Mouse (Mus musculus) embryonic facial prominence, embryonic 14.5 days (tissue): ENCODE results near the gene Stk40. TPM values are rescaled to one million over a fixed set of nuclear protein-coding genes. Genes with fewer than 3 reads are reported as not detected.

ENCODE experiments used
- ATAC-seq: fragments of 200-750 bp; cut with Nextera tagmentation; 2 replicates; pipeline ENCODE4 v1.8.0; 2017; ENCODE audit warnings: low read depth, moderate number of reproducible peaks, moderate TSS enrichment
- DNase-seq: peaks from one replicate; pipeline ENCODE4 v3.0.0-alpha.2; 2015; ENCODE audit warnings: low spot score
- H3K27ac ChIP-seq: fragments of 300-500 bp; sonication (generic); replicated peaks from 2 replicates; pipeline ENCODE4 v1.5.1; 2014; ENCODE audit warnings: low read depth, mild to moderate bottlenecking, low read length, moderate library complexity
- H3K27me3 ChIP-seq: fragments of 300-500 bp; sonication (generic); replicated peaks from 2 replicates; pipeline ENCODE4 v1.6.1; 2014; ENCODE audit warnings: low read length; ENCODE audit not compliant: control insufficient read depth, insufficient read depth
- H3K36me3 ChIP-seq: fragments of 300-500 bp; sonication (generic); 2 replicates; pipeline ENCODE4 v1.6.1; 2014; ENCODE audit warnings: low read length, mixed read lengths; ENCODE audit not compliant: control insufficient read depth, insufficient read depth
- H3K4me1 ChIP-seq: fragments of 300-500 bp; sonication (generic); 2 replicates; pipeline ENCODE4 v1.6.1; 2014; ENCODE audit warnings: antibody characterized with exemption, low read length; ENCODE audit not compliant: control insufficient read depth, insufficient read depth
- H3K4me2 ChIP-seq: fragments of 300-500 bp; sonication (generic); 2 replicates; pipeline ENCODE4 v1.6.1; 2014; ENCODE audit warnings: low read depth, mild to moderate bottlenecking, low read length, moderate library complexity, mixed read lengths
- H3K4me3 ChIP-seq: fragments of 300-500 bp; sonication (generic); 2 replicates; pipeline ENCODE4 v1.5.1; 2014; ENCODE audit warnings: low read depth, mild to moderate bottlenecking, low read length
- H3K9ac ChIP-seq: fragments of 300-500 bp; sonication (generic); 2 replicates; pipeline ENCODE4 v1.6.1; 2014; ENCODE audit warnings: low read depth, mild to moderate bottlenecking, low read length, moderate library complexity, mixed read lengths
- H3K9me3 ChIP-seq: fragments of 300-500 bp; sonication (generic); 2 replicates; pipeline ENCODE4 v1.6.1; 2016; ENCODE audit warnings: low read length; ENCODE audit not compliant: control insufficient read depth
- WGBS: fragments of 180-500 bp; shearing (Covaris S2); extraction: QIAGEN DNeasy Blood & Tissue Kit; methylation state at CpG from one replicate; pipeline ENCODE4 v1.1.7; 2014; 5-methylcytosine and 5-hydroxymethylcytosine counted together
- polyA plus RNA-seq: library from polyadenylated mRNA; unstranded; fragments of >200 nt; fragmentation: Nextera tagmentation; extraction: Ambion mirVana; gene quantifications from 2 replicates; pipeline ENCODE4 v1.2.1, GENCODE M21; 2014

Gene Stk40
- polyA plus RNA-seq, 1 experiment from 2014 or later, result 26.8 TPM

DNA sequence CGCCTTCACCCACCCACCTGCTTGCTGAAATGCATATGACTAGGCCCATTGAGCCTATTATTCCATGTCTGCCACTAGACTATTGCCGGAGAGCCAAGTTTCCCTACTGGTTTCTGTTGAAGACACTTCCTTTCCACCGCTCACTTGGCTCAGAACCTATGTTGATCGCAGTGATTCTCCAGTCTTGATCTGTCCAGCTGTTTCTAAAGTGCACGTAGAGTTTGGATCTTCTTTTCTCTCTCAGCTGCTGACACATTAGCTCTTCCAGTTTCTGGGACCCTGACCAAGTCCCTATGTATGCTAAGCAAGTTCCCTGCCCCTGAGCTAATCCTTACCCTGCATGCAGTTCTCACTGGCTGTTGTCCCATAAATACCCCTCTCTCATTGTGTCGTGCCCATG is 25.9 kb upstream of the Stk40 start:
- ATAC-seq (no peak), DNase-seq (no peak)
- Histone ChIP-seq H3K27ac (no peak overlapping the region), H3K9me3 (no peaks in the 10 kb centered on the region), H3K4me3 (no peak overlapping the region), H3K27me3 (no peaks in the 10 kb centered on the region), H3K4me2 (no peak overlapping the region), H3K9ac (no peak overlapping the region), H3K36me3 (peaks cover 11% of the 10 kb centered on the region; the same call in 1 of the 2 replicates), H3K4me1 (no peaks in the 10 kb centered on the region)
- 77% methylated on average over 6 of the region's 6 CpGs for WGBS

DNA sequence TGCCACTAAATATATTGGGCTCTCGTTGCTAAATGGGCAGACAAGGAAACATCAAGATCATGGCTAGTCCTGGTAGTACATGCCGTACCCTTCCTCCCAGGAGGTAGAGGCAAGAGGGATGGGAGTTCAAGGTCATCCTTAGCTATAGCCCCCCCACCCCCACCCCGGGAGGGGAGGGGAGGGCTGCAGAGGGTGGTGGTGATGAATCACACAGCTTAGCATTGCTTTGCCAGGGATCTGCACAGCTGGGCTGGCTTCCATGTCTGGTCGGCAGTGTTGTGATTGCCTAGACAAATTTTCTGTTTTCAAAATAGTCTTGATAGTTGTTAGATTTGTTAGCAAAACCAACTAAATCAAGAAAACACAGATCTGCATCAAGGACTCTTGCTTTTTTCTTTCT is 24.5 kb upstream of the Stk40 start:
- no peaks in the 10 kb centered on the region for H3K9me3 ChIP-seq
- ATAC-seq (no peak), DNase-seq (no peak)
- H3K9ac ChIP-seq, result no peak overlapping the region
- 85% methylated on average over 4 of the region's 4 CpGs for WGBS
- no peaks in the 10 kb centered on the region for H3K4me1 ChIP-seq
- no peak overlapping the region for H3K27ac ChIP-seq
- H3K27me3 ChIP-seq, result no peaks in the 10 kb centered on the region
- H3K4me3 ChIP-seq, result no peak overlapping the region
- no peak overlapping the region for H3K4me2 ChIP-seq
- peaks cover 11% of the 10 kb centered on the region for H3K36me3 ChIP-seq

DNA sequence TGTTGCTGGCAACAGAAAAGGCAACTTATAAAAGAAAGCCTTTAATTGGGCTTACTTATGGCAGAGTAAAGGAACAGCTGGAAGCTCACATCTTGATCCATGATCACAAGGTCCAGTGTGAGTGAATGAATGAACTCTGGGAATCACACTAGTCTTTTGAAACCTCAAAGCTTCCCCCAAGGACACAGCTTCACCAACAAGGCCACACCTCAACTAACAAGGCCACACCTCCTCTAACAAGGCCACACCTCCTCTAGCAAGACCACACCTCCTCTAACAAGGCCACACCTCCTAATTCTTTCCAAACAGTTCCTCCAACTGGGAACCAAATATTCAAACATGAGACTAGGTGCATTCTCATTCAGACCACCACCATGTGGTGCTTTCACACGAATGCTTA is 22.2 kb upstream of the Stk40 start:
- 96% methylated on average over 1 of the region's 1 CpGs for WGBS

DNA sequence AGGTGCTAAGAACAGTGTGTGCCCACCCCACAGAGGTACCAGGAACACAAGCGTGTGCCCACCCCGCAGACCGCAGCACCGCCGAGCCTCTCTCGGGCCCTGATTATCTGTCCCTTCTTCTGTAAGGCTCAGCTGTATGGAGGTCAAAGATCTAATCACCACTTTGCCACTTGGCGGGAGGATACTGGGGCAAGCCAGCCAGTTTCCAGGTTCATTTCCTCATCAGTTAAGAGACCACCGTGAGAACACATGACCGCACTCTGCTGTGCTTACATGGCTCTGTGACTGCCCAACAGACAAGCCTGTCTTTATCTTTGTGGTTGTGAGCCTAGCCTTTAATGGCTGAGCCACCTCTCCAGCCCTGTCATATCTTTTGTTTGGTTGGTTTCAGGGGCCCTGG is 20.7 kb upstream of the Stk40 start:
- Histone ChIP-seq H3K4me2 (no peak overlapping the region), H3K27ac (no peak overlapping the region), H3K36me3 (peaks cover 11% of the 10 kb centered on the region), H3K4me1 (no peaks in the 10 kb centered on the region), H3K9me3 (no peaks in the 10 kb centered on the region), H3K4me3 (no peak overlapping the region), H3K27me3 (no peaks in the 10 kb centered on the region), H3K9ac (no peak overlapping the region)
- ATAC-seq (no peak), DNase-seq (no peak)
- WGBS, result 94% methylated on average over 9 of the region's 9 CpGs

More for the DNA sequence above, 22.2 kb upstream of the Stk40 start:
- DNase-seq (no peak), ATAC-seq (no peak)
- Histone ChIP-seq H3K9me3 (no peaks in the 10 kb centered on the region), H3K4me1 (no peaks in the 10 kb centered on the region), H3K36me3 (peaks cover 11% of the 10 kb centered on the region), H3K9ac (no peak overlapping the region), H3K27me3 (no peaks in the 10 kb centered on the region), H3K27ac (no peak overlapping the region), H3K4me3 (no peak overlapping the region), H3K4me2 (no peak overlapping the region)

DNA sequence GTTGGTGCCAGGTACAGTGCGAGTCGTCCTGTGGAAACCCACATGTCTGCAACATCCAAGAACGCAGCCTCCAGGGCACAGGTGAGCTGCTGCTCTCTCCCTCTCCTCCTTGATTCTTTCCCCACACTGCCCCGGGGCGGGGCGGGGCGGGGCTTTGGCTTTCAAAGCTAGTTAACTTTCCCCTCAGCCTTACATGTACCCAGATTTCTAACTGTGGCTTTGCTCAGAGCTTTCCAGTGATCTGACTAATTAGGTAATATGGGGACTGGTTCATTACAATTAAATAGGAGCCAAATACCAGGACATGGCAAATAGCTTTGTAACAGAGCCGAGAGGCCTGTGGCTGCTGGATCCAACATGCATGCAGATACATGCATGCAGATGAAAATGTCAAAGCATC is 19.4 kb upstream of the Stk40 start:
- Histone ChIP-seq H3K4me2 (no peak overlapping the region), H3K4me1 (no peaks in the 10 kb centered on the region), H3K27ac (no peak overlapping the region), H3K27me3 (no peaks in the 10 kb centered on the region), H3K9ac (no peak overlapping the region), H3K36me3 (peaks cover 11% of the 10 kb centered on the region), H3K4me3 (no peak overlapping the region), H3K9me3 (no peaks in the 10 kb centered on the region)
- ATAC-seq (no peak), DNase-seq (no peak)
- WGBS, result 58% methylated on average over 8 of the region's 8 CpGs

DNA sequence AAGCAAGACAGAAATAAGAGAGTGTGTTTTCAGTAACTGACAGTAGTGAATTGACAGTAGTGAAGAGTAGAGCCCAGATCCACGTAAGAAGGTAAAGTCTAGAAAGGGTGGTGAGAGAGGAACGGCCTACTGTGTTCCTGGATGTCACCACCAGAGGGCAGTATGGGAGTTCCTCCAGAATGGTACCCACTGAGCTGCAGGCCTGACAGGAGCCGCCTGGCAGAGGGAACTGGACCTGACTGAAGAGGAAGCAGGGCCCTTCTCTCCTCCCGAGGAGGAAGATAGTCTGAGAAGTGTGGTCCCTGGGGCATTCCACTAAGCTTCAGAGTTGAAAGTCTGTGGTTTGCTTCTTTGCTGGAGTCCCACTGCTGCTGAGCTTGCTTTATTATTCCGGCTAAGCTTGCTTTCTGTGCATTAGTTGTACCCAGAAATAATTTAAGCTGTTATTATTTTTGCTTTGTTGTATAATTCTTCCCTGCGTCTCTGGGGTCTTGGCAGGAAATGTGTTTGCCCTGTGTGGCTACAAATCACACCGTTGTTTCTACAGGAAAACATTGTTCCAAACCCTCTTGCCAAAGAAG is 17.7 kb upstream of the Stk40 start:
- Histone ChIP-seq H3K4me2 (no peak overlapping the region), H3K4me1 (no peaks in the 10 kb centered on the region), H3K27ac (peak overlapping the region; percentile 52), H3K36me3 (peaks cover 11% of the 10 kb centered on the region), H3K27me3 (no peaks in the 10 kb centered on the region), H3K9ac (no peak overlapping the region; the same call in 1 of the 2 replicates), H3K4me3 (no peak overlapping the region), H3K9me3 (no peaks in the 10 kb centered on the region)
- WGBS, result 30% methylated on average over 6 of the region's 7 CpGs
- DNase-seq (peak; percentile 91), ATAC-seq (peak; percentile 86)

DNA sequence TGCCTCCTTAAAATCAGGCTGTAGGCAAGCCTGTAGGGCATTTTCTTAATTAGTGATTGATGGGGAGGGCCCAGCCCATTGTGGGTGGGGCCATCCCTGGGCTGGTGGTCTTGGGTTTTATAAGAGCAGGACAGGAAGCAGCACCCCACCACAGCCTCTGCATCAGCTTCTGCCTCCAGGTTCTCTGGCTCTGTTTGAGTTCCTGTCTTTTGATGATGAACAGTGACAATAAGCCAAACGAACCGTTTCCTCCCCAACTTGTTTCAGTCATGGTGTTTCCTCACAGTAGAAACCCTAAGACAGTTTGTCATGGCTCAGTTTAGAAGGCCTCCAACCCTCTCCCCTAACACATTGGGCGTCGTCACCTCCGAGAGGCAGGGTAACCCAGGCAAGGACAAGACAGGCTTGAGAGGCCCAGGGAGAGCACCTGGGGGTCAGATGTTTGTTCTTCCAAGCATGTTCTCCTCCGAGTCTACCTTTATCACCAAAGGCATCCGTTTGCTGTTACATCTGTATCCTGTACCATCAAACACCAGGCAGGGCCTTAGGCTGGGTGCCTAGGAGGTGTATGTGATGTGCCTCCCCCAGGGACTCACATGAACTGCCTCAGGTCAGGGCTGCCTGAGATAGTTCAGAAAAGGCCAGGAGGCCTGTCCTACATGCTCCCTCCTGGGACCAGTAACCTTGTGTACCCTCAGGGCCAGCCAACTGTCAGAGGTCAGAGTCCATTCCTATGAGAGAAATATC is 13.5 kb upstream of the Stk40 start:
- no peak for DNase-seq
- H3K9me3 ChIP-seq, result no peaks in the 10 kb centered on the region
- no peaks in the 10 kb centered on the region for H3K36me3 ChIP-seq
- no peak overlapping the region for H3K4me2 ChIP-seq
- WGBS, result 70% methylated on average over 7 of the region's 7 CpGs
- H3K27me3 ChIP-seq, result no peaks in the 10 kb centered on the region
- no peak overlapping the region for H3K9ac ChIP-seq
- no peak overlapping the region for H3K4me3 ChIP-seq
- H3K27ac ChIP-seq, result no peak overlapping the region
- no peak for ATAC-seq
- H3K4me1 ChIP-seq, result no peaks in the 10 kb centered on the region

DNA sequence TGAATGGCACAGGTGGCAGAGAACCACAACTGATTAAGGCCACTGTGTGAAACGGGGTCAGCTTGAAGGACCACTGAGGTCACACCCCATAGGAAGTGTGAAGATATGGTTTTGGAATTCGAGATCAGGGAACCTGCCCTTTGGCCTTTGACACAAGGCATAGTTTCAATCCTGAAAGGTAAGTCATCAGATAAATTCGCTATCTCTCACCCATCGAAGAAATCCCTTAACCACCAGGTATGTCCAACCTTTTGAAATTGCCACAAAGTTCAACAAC is 13.0 kb upstream of the Stk40 start:
- Histone ChIP-seq H3K9me3 (no peaks in the 10 kb centered on the region), H3K27me3 (no peaks in the 10 kb centered on the region), H3K9ac (no peak overlapping the region), H3K36me3 (no peaks in the 10 kb centered on the region), H3K4me2 (no peak overlapping the region), H3K27ac (no peak overlapping the region), H3K4me1 (no peaks in the 10 kb centered on the region), H3K4me3 (no peak overlapping the region)
- no peak for ATAC-seq
- DNase-seq, result no peak
- 65% methylated on average over 4 of the region's 4 CpGs for WGBS

DNA sequence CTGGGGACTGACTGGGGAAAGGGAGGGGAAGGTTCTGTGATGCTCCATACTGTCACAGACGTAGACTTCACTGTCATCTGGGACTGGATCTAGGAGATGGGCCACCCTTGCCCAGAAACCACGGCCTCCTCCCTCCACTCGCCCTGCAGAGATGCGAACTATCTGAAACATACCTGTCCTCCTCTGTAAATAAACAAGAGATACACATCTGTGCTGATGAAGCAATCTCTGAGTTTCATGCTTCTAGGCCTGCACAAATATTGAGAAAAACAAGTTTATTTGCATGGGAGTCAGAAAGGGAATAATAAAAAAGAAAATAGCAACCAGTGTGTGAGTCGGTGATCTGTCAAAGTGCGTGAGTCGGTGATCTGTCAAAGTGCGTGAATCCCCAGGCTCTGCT is 11.9 kb upstream of the Stk40 start:
- H3K36me3 ChIP-seq, result no peaks in the 10 kb centered on the region
- no peak overlapping the region for H3K4me2 ChIP-seq
- WGBS, result 76% methylated on average over 8 of the region's 8 CpGs

More for the DNA sequence above, 11.9 kb upstream of the Stk40 start:
- DNase-seq, result no peak
- Histone ChIP-seq H3K9me3 (no peaks in the 10 kb centered on the region), H3K4me1 (no peaks in the 10 kb centered on the region), H3K9ac (no peak overlapping the region), H3K27me3 (no peaks in the 10 kb centered on the region), H3K27ac (no peak overlapping the region), H3K4me3 (no peak overlapping the region)
- no peak for ATAC-seq
